Mouse (Mus musculus) lung, adult 10 weeks (tissue): ENCODE results near the gene Dip2a. TPM values are rescaled to one million over a fixed set of nuclear protein-coding genes. Genes with fewer than 3 reads are reported as not detected.

Experiments
- polyA plus RNA-seq: library from polyadenylated mRNA; stranded (reverse); fragments of 350-450 nt; fragmentation: Illumina TruSeq; extraction: RNeasy Lipid Tissue Mini Kit (QIAGEN cat#74804); gene quantifications from one replicate; pipeline ENCODE4 v1.2.3, GENCODE M21; 2014; ENCODE audit warnings: low read depth, low replicate concordance; ENCODE audit not compliant: insufficient read depth

Gene Dip2a
- polyA plus RNA-seq = 6.0 TPM

DNA sequence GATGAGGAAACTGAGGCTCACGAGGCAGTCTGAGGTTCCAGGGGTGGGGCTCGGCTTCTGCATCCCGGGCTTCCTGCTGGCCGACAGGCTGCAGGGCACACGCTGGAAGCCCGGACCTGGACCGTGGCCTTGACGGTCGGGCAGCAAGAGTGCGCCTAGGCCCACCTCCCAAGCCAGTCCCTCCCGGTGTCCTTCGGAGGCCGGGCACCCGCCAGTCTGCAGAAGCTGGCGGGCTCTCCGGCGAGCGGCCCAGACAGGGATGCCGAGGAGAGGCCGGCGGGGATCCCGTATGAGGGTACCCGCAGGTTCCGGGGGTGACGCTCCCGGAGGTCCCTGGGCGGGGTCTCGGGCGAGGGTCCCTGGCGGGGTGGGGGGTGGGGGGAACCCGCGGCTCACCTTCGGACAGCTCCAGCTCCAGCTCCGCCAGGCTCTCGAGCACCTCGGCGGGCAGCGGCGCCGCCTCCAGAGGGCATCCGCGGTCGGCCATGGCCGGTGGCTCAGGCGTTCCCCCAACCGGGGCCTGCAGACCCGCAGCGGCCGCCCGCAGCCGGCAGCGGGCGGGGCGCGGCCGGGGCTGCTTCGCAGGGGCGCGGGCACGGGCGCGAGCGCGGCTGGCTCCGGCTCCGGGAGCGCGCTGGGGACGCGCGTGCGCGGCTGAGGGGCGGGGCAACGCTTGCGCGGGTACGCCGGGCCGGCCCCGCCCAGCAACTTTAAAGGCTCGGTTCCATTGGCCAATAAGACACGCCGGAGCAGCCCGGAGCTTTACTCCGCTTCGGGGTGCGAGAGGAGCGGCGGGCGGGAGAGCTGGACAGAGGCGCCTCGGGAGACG lies at the start of gene Dip2a:
Dip2a (minus strand) TSS at position 581 of the 829 bp plus-strand sequence.

GRCm38 (mm10) chr10:76253536-76253935 lies 91.6 kb downstream of the Dip2a start, which contains the start of gene S100b:
Gene S100b, plus strand, starts transcription at chr10:76253853.

GRCm38 (mm10) chr10:76237341-76238225 lies 107.5 kb downstream of the Dip2a start, which contains the start of gene Prmt2:
Gene Prmt2, minus strand, starts transcription at chr10:76237865.

Other genes starting within 250 kb of the Dip2a start
- gene Slc5a4b, start 234.3 kb downstream of the Dip2a start, polyA plus RNA-seq = not detected
- not detected for gene Slc5a4a, start 197.8 kb downstream of the Dip2a start, polyA plus RNA-seq
- gene Prmt2, start 107.4 kb downstream of the Dip2a start, polyA plus RNA-seq = 37.8 TPM
- gene S100b, start 91.4 kb downstream of the Dip2a start, polyA plus RNA-seq = 2.7 TPM
- gene AC141477.1, start 95.2 kb upstream of the Dip2a start, polyA plus RNA-seq = not detected
- gene Pcnt, start 97.5 kb upstream of the Dip2a start, polyA plus RNA-seq = 19.4 TPM
- 28.0 TPM for gene 2610028H24Rik, start 103.8 kb upstream of the Dip2a start, polyA plus RNA-seq
- gene Mcm3ap, start 123.6 kb upstream of the Dip2a start, polyA plus RNA-seq = 25.7 TPM
- 1.2 TPM for gene Ybey, start 123.8 kb upstream of the Dip2a start, polyA plus RNA-seq
- 8.2 TPM for gene Lss, start 186.3 kb upstream of the Dip2a start, polyA plus RNA-seq
- 0.18 TPM for gene Spatc1l, start 217.0 kb upstream of the Dip2a start, polyA plus RNA-seq
- not detected for gene Ftcd, start 230.4 kb upstream of the Dip2a start, polyA plus RNA-seq